Mouse (Mus musculus): ENCODE data around the gene Tmem106c. TPM values are rescaled to one million over a fixed set of nuclear protein-coding genes. Genes with fewer than 3 reads are reported as not detected.

The Tmem106c gene
- polyA plus RNA-seq, 1 experiment from 2014 or later: 14.4 TPM

Other genes starting within 250 kb of the Tmem106c start
- 0.06 and 0.21 TPM in 2 replicates for gene Endou, start 232.9 kb upstream of the Tmem106c start, polyA plus RNA-seq (2015; fragmentation: Nextera tagmentation; extraction: Ambion mirVana)
- 1.6 and 2.1 TPM in 2 replicates for gene Rapgef3, start 196.2 kb upstream of the Tmem106c start, polyA plus RNA-seq (2015; fragmentation: Nextera tagmentation; extraction: Ambion mirVana)
- 98.9 and 103 TPM in 2 replicates for gene Slc48a1, start 185.7 kb upstream of the Tmem106c start, polyA plus RNA-seq (2015; fragmentation: Nextera tagmentation; extraction: Ambion mirVana)
- gene Hdac7, start 119.7 kb upstream of the Tmem106c start, polyA plus RNA-seq (2015; fragmentation: Nextera tagmentation; extraction: Ambion mirVana): 4.7 and 5.8 TPM in 2 replicates
- 0.13 and 0.30 TPM in 2 replicates for gene Vdr, start 53.6 kb upstream of the Tmem106c start, polyA plus RNA-seq (2015; fragmentation: Nextera tagmentation; extraction: Ambion mirVana)
- 0.09 and 0.12 TPM in 2 replicates for gene Col2a1, start 40.5 kb downstream of the Tmem106c start, polyA plus RNA-seq (2015; fragmentation: Nextera tagmentation; extraction: Ambion mirVana)
- gene Pfkm, start 128.4 kb downstream of the Tmem106c start, polyA plus RNA-seq (2015; fragmentation: Nextera tagmentation; extraction: Ambion mirVana): 21.1 and 22.7 TPM in 2 replicates
- gene Senp1, start 129.5 kb downstream of the Tmem106c start, polyA plus RNA-seq (2015; fragmentation: Nextera tagmentation; extraction: Ambion mirVana): 12.5 and 12.9 TPM in 2 replicates
- gene Asb8, start 201.4 kb downstream of the Tmem106c start, polyA plus RNA-seq (2015; fragmentation: Nextera tagmentation; extraction: Ambion mirVana): 22.3 and 22.8 TPM in 2 replicates
- gene Ccdc184, start 203.0 kb downstream of the Tmem106c start, polyA plus RNA-seq (2015; fragmentation: Nextera tagmentation; extraction: Ambion mirVana): 0.07 TPM in 1 of 2 replicates, not detected in the other
- not detected in 2 replicates for gene Olfr288, start 231.3 kb downstream of the Tmem106c start, polyA plus RNA-seq (2015; fragmentation: Nextera tagmentation; extraction: Ambion mirVana)